ENCODE assay signal across 16 mouse cellular contexts in the genomic region with DNA sequence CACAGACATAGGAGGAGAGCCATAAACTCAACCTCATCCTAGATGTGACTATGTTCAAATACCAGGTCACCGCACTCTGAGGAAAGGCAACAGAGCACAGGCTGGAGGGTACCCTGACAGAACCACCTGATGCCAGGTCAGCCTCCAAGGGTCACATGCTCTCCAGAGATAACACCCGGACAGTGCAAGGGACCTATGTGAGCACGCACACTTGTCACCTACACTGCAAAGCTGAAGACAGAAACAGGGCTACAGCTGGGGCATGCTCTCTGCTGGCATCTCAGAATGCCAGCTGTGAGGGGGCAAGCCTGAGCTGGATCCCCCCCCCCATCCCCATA. TPM values are rescaled to one million over a fixed set of nuclear protein-coding genes. Genes with fewer than 3 reads are reported as not detected.
DNase-seq lines count a peak whose midpoint lies in the region; ATAC-seq and TF ChIP-seq lines count a peak whose summit lies in the region.
"Had no signal": no experiment of that assay in that cellular context is flagged by ENCODE, and none has a peak within 500 bp of the region (broad histone marks: within the 10 kb centered on the region; RNA-seq: fewer than 3 reads in every experiment).

No protein-coding gene starts in this region.

- ATAC-seq in hindbrain, postnatal 0 days, result peak; percentile 22; the same call in 1 of the 2 replicates
- 0 out of 2 replicates have a peak, but pooled peaks have one; percentile 40 for ATAC-seq in neural tube, embryonic 13.5 days (ENCODE audit: low read depth)
- no peak for ATAC-seq in neural tube, embryonic 15.5 days (ENCODE audit: low FRiP score)
- ATAC-seq in granulocyte monocyte progenitor cell, adult 5-6 weeks (replicated peaks; ENCODE audit: poor library complexity, severe bottlenecking), result peak; percentile 15; the same call in 1 of the 2 replicates
- ATAC-seq in stomach, embryonic 14.5 days (ENCODE audit: insufficient number of reproducible peaks, insufficient read depth, low FRiP score, low read depth), result peak; percentile 33
- ATAC-seq: CD4-positive, CD25-positive, alpha-beta regulatory T cell, adult 4 months; forebrain, embryonic 15.5 days; hindbrain, embryonic 16.5 days had no signal

- H3K9ac ChIP-seq in hindbrain, postnatal 0 days (replicated peaks; ENCODE audit: low read length), result no peak overlapping the region
- no peak overlapping the region for H3K9ac ChIP-seq in neural tube, embryonic 13.5 days
- H3K9ac ChIP-seq in neural tube, embryonic 15.5 days (replicated peaks), result no peak overlapping the region
- H3K9ac ChIP-seq in stomach, embryonic 14.5 days (replicated peaks; ENCODE audit: low read depth, low read length), result no peak overlapping the region
- H3K9ac ChIP-seq: forebrain, embryonic 15.5 days had no signal

- no peak overlapping the region for H3K27ac ChIP-seq in hindbrain, postnatal 0 days
- no peak overlapping the region for H3K27ac ChIP-seq in hindbrain, embryonic 10.5 days
- H3K27ac ChIP-seq in neural tube, embryonic 13.5 days (replicated peaks), result no peak overlapping the region
- H3K27ac ChIP-seq in neural tube, embryonic 15.5 days (replicated peaks), result no peak overlapping the region
- H3K27ac ChIP-seq in stomach, embryonic 14.5 days (ENCODE audit: low read length), result peak overlapping the region; percentile 62; the same call in 1 of the 2 replicates
- H3K27ac ChIP-seq: forebrain, embryonic 15.5 days; heart, embryonic 10.5 days had no signal

- H3K4me2 ChIP-seq in hindbrain, postnatal 0 days (ENCODE audit: low read depth, low read length), result no peak overlapping the region
- H3K4me2 ChIP-seq in neural tube, embryonic 13.5 days, result no peak overlapping the region
- H3K4me2 ChIP-seq in neural tube, embryonic 15.5 days, result no peak overlapping the region
- no peak overlapping the region for H3K4me2 ChIP-seq in stomach, embryonic 14.5 days (replicated peaks; ENCODE audit: low read depth, low read length)
- H3K4me2 ChIP-seq: forebrain, embryonic 15.5 days had no signal

- intact Hi-C loops in left cerebral cortex, postnatal 10 days (cut with DNase I), result no loop called here

- H3K36me3 ChIP-seq in hindbrain, postnatal 0 days (ENCODE audit: insufficient read depth, low read length), result no peaks in the 10 kb centered on the region
- H3K36me3 ChIP-seq in hindbrain, embryonic 10.5 days, result peaks cover 51% of the 10 kb centered on the region
- H3K36me3 ChIP-seq in neural tube, embryonic 13.5 days, result no peaks in the 10 kb centered on the region
- H3K36me3 ChIP-seq in neural tube, embryonic 15.5 days, result no peaks in the 10 kb centered on the region
- H3K36me3 ChIP-seq in stomach, embryonic 14.5 days (ENCODE audit: control insufficient read depth, insufficient read depth, low read length), result no peaks in the 10 kb centered on the region
- H3K36me3 ChIP-seq: forebrain, embryonic 15.5 days; heart, embryonic 10.5 days had no signal

- 92% methylated on average over 3 of the region's 3 CpGs for WGBS in hindbrain, postnatal 0 days
- 92% methylated on average over 3 of the region's 3 CpGs for WGBS in hindbrain, embryonic 10.5 days
- WGBS in neural tube, embryonic 13.5 days, result 88% methylated on average over 3 of the region's 3 CpGs
- WGBS in neural tube, embryonic 15.5 days, result 87% methylated on average over 3 of the region's 3 CpGs
- 79% methylated on average over 3 of the region's 3 CpGs for WGBS in stomach, embryonic 14.5 days

- H3K4me1 ChIP-seq in hindbrain, postnatal 0 days (ENCODE audit: insufficient read depth, low read length), result peaks cover 3% of the 10 kb centered on the region; the same call in 1 of the 2 replicates
- peaks cover 3% of the 10 kb centered on the region; the same call in 1 of the 2 replicates for H3K4me1 ChIP-seq in hindbrain, embryonic 10.5 days (replicated peaks)
- peaks cover 13% of the 10 kb centered on the region for H3K4me1 ChIP-seq in neural tube, embryonic 13.5 days (replicated peaks)
- H3K4me1 ChIP-seq in neural tube, embryonic 15.5 days, result peaks cover 12% of the 10 kb centered on the region
- H3K4me1 ChIP-seq in stomach, embryonic 14.5 days (ENCODE audit: control insufficient read depth, insufficient read depth, low read length), result no peaks in the 10 kb centered on the region
- H3K4me1 ChIP-seq: forebrain, embryonic 15.5 days had no signal

- H3K27me3 ChIP-seq in hindbrain, postnatal 0 days (ENCODE audit: insufficient read depth, low read length), result no peaks in the 10 kb centered on the region
- H3K27me3 ChIP-seq in hindbrain, embryonic 10.5 days (ENCODE audit: insufficient read depth, poor library complexity, severe bottlenecking), result no peaks in the 10 kb centered on the region
- no peaks in the 10 kb centered on the region for H3K27me3 ChIP-seq in neural tube, embryonic 13.5 days
- H3K27me3 ChIP-seq in neural tube, embryonic 15.5 days (replicated peaks), result no peaks in the 10 kb centered on the region
- no peaks in the 10 kb centered on the region for H3K27me3 ChIP-seq in stomach, embryonic 14.5 days (ENCODE audit: control insufficient read depth, insufficient read depth, low read length)
- H3K27me3 ChIP-seq: forebrain, embryonic 15.5 days had no signal

- no peak overlapping the region for H3K4me3 ChIP-seq in hindbrain, postnatal 0 days (ENCODE audit: low read length)
- no peak overlapping the region for H3K4me3 ChIP-seq in hindbrain, embryonic 10.5 days
- H3K4me3 ChIP-seq in neural tube, embryonic 13.5 days, result no peak overlapping the region
- H3K4me3 ChIP-seq in neural tube, embryonic 15.5 days (replicated peaks), result no peak overlapping the region
- no peak overlapping the region for H3K4me3 ChIP-seq in stomach, embryonic 14.5 days (ENCODE audit: low read depth, low read length)
- H3K4me3 ChIP-seq: forebrain, embryonic 15.5 days; heart, embryonic 10.5 days had no signal

- no peak for TF ChIP-seq CTCF in hindbrain, postnatal 0 days (IDR thresholded peaks at IDR 0.05; ENCODE audit: low read depth)

- no peak for DNase-seq in hindbrain, postnatal 0 days (ENCODE audit: low spot score)
- no peak for DNase-seq in hindbrain, embryonic 10.5 days (ENCODE audit: low spot score)
- DNase-seq in testis, postnatal 14 days (ENCODE audit: low spot score), result no peak
- DNase-seq in left cerebral cortex, postnatal 10 days (ENCODE audit: extremely low spot score in 1 of 2, low spot score in 2 of 2), result no peak
- DNase-seq: cerebellum, postnatal 14 days; layer of hippocampus, postnatal 36 days; lung, postnatal 10 days; midbrain, embryonic 14.5 days had no signal

- H3K9me3 ChIP-seq in hindbrain, postnatal 0 days (ENCODE audit: low read length), result no peaks in the 10 kb centered on the region
- H3K9me3 ChIP-seq in hindbrain, embryonic 10.5 days, result no peaks in the 10 kb centered on the region
- no peaks in the 10 kb centered on the region for H3K9me3 ChIP-seq in neural tube, embryonic 13.5 days
- H3K9me3 ChIP-seq in neural tube, embryonic 15.5 days (replicated peaks), result no peaks in the 10 kb centered on the region
- H3K9me3 ChIP-seq in stomach, embryonic 14.5 days (ENCODE audit: control insufficient read depth, low read depth, low read length), result no peaks in the 10 kb centered on the region
- H3K9me3 ChIP-seq: forebrain, embryonic 15.5 days; heart, embryonic 10.5 days had no signal

RNA-seq across cellular contexts. Expression of a gene that starts 30.3 kb away (rescaled TPM):
- 21.6 and 30.4 TPM in 2 replicates for total RNA-seq in hindbrain, postnatal 0 days (2014; rRNA removed)
- polyA plus RNA-seq in hindbrain, postnatal 0 days (2015; fragmentation: Nextera tagmentation; extraction: Ambion mirVana), result 35.1 and 39.5 TPM in 2 replicates
- 36.7 and 37.6 TPM in 2 replicates for polyA plus RNA-seq in hindbrain, embryonic 10.5 days (2016; fragmentation: Nextera tagmentation; extraction: Ambion mirVana)
- polyA plus RNA-seq in neural tube, embryonic 13.5 days (2015; fragmentation: Nextera tagmentation; extraction: Ambion mirVana), result 43.3 and 45.8 TPM in 2 replicates
- 50.9 and 51.9 TPM in 2 replicates for polyA plus RNA-seq in neural tube, embryonic 15.5 days (2015; fragmentation: Nextera tagmentation; extraction: Ambion mirVana)
- total RNA-seq in granulocyte monocyte progenitor cell, adult 5-6 weeks (2014; fragmentation: Nextera tagmentation), result 17.2 and 32.2 TPM in 2 replicates
- total RNA-seq in granulocyte monocyte progenitor cell, adult 5-6 weeks (2017), result 22.3 and 28.7 TPM in 2 replicates
- polyA plus RNA-seq in stomach, embryonic 14.5 days (2014; fragmentation: Nextera tagmentation; extraction: Ambion mirVana), result 38.6 and 41.9 TPM in 2 replicates
- 10 to 100 TPM; 34.1 to 34.4 TPM for total RNA-seq in left cerebral cortex, postnatal 10 days (2021)

RNA-seq across cellular contexts. Expression of a gene that starts 49.9 kb away (rescaled TPM):
- 10.4 and 10.5 TPM in 2 replicates for total RNA-seq in hindbrain, postnatal 0 days (2014; rRNA removed)
- 4.9 and 5.4 TPM in 2 replicates for polyA plus RNA-seq in hindbrain, postnatal 0 days (2015; fragmentation: Nextera tagmentation; extraction: Ambion mirVana)
- 45.6 and 52.8 TPM in 2 replicates for polyA plus RNA-seq in hindbrain, embryonic 10.5 days (2016; fragmentation: Nextera tagmentation; extraction: Ambion mirVana)
- polyA plus RNA-seq in neural tube, embryonic 13.5 days (2015; fragmentation: Nextera tagmentation; extraction: Ambion mirVana), result 5.0 and 5.6 TPM in 2 replicates
- 3.5 and 8.4 TPM in 2 replicates for polyA plus RNA-seq in neural tube, embryonic 15.5 days (2015; fragmentation: Nextera tagmentation; extraction: Ambion mirVana)
- total RNA-seq in granulocyte monocyte progenitor cell, adult 5-6 weeks (2014; fragmentation: Nextera tagmentation), result 7.9 and 13.6 TPM in 2 replicates
- total RNA-seq in granulocyte monocyte progenitor cell, adult 5-6 weeks (2017), result 19.5 and 20.0 TPM in 2 replicates
- 24.6 and 24.9 TPM in 2 replicates for polyA plus RNA-seq in stomach, embryonic 14.5 days (2014; fragmentation: Nextera tagmentation; extraction: Ambion mirVana)
- 1 to 10 TPM; 1.4 to 1.7 TPM for total RNA-seq in left cerebral cortex, postnatal 10 days (2021)
